Mouse (Mus musculus) lung, postnatal 36 days (tissue): ENCODE results near the gene Nadsyn1.

Experiments
- DNase-seq: peaks from one replicate; pipeline ENCODE4 v3.0.0; 2022; ENCODE audit warnings: mixed read lengths

The Nadsyn1 gene

GRCm38 (mm10) chr7:143822375-143823265 lies at the start of gene Nadsyn1, which contains the start of gene Dhcr7:
Nadsyn1 (minus strand) TSS chr7:143822849.
Dhcr7 (plus strand) TSS chr7:143823145.
- peak; percentile 99 for DNase-seq

GRCm38 (mm10) chr7:143868874-143869273 lies 46.2 kb upstream of the Nadsyn1 start:
- DNase-seq = no peak

GRCm38 (mm10) chr7:143866538-143866937 lies 43.9 kb upstream of the Nadsyn1 start, which contains the start of gene Gm498:
Gm498 (plus strand) TSS chr7:143866838.
- no peak for DNase-seq

- no peak for DNase-seq
Observed at GRCm38 (mm10) chr7:143848768-143849482, 26.3 kb upstream of the Nadsyn1 start.

GRCm38 (mm10) chr7:143848127-143848767 lies 25.6 kb upstream of the Nadsyn1 start:
- no peak for DNase-seq

- DNase-seq = no peak
Observed at GRCm38 (mm10) chr7:143841301-143841700, 18.7 kb upstream of the Nadsyn1 start.

- DNase-seq = no peak
Observed at GRCm38 (mm10) chr7:143840121-143840520, 17.5 kb upstream of the Nadsyn1 start.

- no peak for DNase-seq
Observed at GRCm38 (mm10) chr7:143837705-143838358, 15.2 kb upstream of the Nadsyn1 start.

GRCm38 (mm10) chr7:143834972-143835371 lies 12.3 kb upstream of the Nadsyn1 start:
- no peak for DNase-seq

- no peak for DNase-seq
Observed at GRCm38 (mm10) chr7:143834316-143834715, 11.7 kb upstream of the Nadsyn1 start.

GRCm38 (mm10) chr7:143833581-143834190 lies 11.0 kb upstream of the Nadsyn1 start:
- DNase-seq = no peak

GRCm38 (mm10) chr7:143832611-143833010 lies 10.0 kb upstream of the Nadsyn1 start:
- no peak for DNase-seq

GRCm38 (mm10) chr7:143832196-143832595 lies 9.5 kb upstream of the Nadsyn1 start:
- peak; percentile 46 for DNase-seq

- no peak for DNase-seq
Observed at GRCm38 (mm10) chr7:143830399-143830798, 7.8 kb upstream of the Nadsyn1 start.

- DNase-seq = peak; percentile 98
Observed at GRCm38 (mm10) chr7:143829504-143830331, 7.1 kb upstream of the Nadsyn1 start.

GRCm38 (mm10) chr7:143826985-143827384 lies 4.3 kb upstream of the Nadsyn1 start:
- DNase-seq = peak; percentile 10

- no peak for DNase-seq
Observed at GRCm38 (mm10) chr7:143823266-143823605, 587 bp upstream of the Nadsyn1 start.

GRCm38 (mm10) chr7:143821241-143821640 lies 1.4 kb downstream of the Nadsyn1 start:
- DNase-seq = no peak

- DNase-seq = no peak
Observed at GRCm38 (mm10) chr7:143819201-143819600, 3.4 kb downstream of the Nadsyn1 start.

GRCm38 (mm10) chr7:143808909-143809308 lies 13.7 kb downstream of the Nadsyn1 start:
- DNase-seq = no peak

- peak; percentile 54 for DNase-seq
Observed at GRCm38 (mm10) chr7:143805199-143805624, 17.4 kb downstream of the Nadsyn1 start.
